Mouse (Mus musculus) CD8-positive naive resting alpha-beta T cell, adult 2 months (primary cell): ENCODE data around the gene Lbhd2.

Source experiments
- DNase-seq, 2 experiments: peaks; one replicate each; pipeline ENCODE4 v3.0.0; 2022; ENCODE audit warnings: low read depth in 2 of 2, low spot score in 2 of 2

Gene Lbhd2

GRCm38 (mm10) chr12:111430049-111430867 is 23.6 kb downstream of the Lbhd2 start:
- no peak for DNase-seq

- no peak for DNase-seq
Measured at GRCm38 (mm10) chr12:111430868-111431817, 24.5 kb downstream of the Lbhd2 start.

- DNase-seq = no peak
Measured at GRCm38 (mm10) chr12:111432097-111432496, 25.5 kb downstream of the Lbhd2 start.

GRCm38 (mm10) chr12:111432751-111433331 is 26.2 kb downstream of the Lbhd2 start:
- DNase-seq = no peak

- DNase-seq = no peak
Measured at GRCm38 (mm10) chr12:111434164-111434744, 27.6 kb downstream of the Lbhd2 start.

- no peak for DNase-seq
Measured at GRCm38 (mm10) chr12:111434745-111435327, 28.2 kb downstream of the Lbhd2 start.

- DNase-seq = no peak
Measured at GRCm38 (mm10) chr12:111436170-111436569, 29.6 kb downstream of the Lbhd2 start.

GRCm38 (mm10) chr12:111436640-111437039 is 30.0 kb downstream of the Lbhd2 start:
- DNase-seq = no peak

GRCm38 (mm10) chr12:111437222-111437900 is 30.8 kb downstream of the Lbhd2 start:
- DNase-seq = no peak

GRCm38 (mm10) chr12:111438850-111439249 is 32.2 kb downstream of the Lbhd2 start:
- DNase-seq = no peak

GRCm38 (mm10) chr12:111440701-111441373 is 34.2 kb downstream of the Lbhd2 start:
- DNase-seq = no peak

GRCm38 (mm10) chr12:111441523-111441922 is 34.9 kb downstream of the Lbhd2 start:
- DNase-seq = no peak

GRCm38 (mm10) chr12:111442309-111443010 is 35.9 kb downstream of the Lbhd2 start, which contains the start of gene Tnfaip2:
TSS of gene Tnfaip2 (plus strand) at chr12:111442469.
- no peak for DNase-seq

GRCm38 (mm10) chr12:111443011-111443870 is 36.6 kb downstream of the Lbhd2 start:
- DNase-seq = no peak

GRCm38 (mm10) chr12:111443921-111444831 is 37.6 kb downstream of the Lbhd2 start:
- DNase-seq = no peak

- DNase-seq = no peak
Measured at GRCm38 (mm10) chr12:111445161-111445889, 38.7 kb downstream of the Lbhd2 start.
